Mouse (Mus musculus) cortical plate, adult 2 months (tissue): ENCODE data around the gene Aifm2. TPM values are rescaled to one million over a fixed set of nuclear protein-coding genes. Genes with fewer than 3 reads are reported as not detected.

Experiments used
- H3K27ac ChIP-seq: fragments of 200-500 bp; 2 replicates; pipeline ENCODE4 v1.5.1; 2012; ENCODE audit warnings: low read length, control low read depth, inconsistent platforms; ENCODE audit not compliant: insufficient read depth
- H3K4me1 ChIP-seq: fragments of 200-500 bp; 2 replicates; pipeline ENCODE4 v1.6.1; 2011; ENCODE audit warnings: low read length; ENCODE audit not compliant: control insufficient read depth, insufficient read depth
- H3K4me3 ChIP-seq: fragments of 200-500 bp; 2 replicates; pipeline ENCODE4 v1.5.1; 2011; ENCODE audit warnings: mild to moderate bottlenecking, low read length, control low read depth; ENCODE audit not compliant: insufficient read depth
- CTCF ChIP-seq: fragments of 200-500 bp; IDR thresholded peaks from 2 replicates; pipeline ENCODE4 v1.5.1; 2011; ENCODE audit warnings: mild to moderate bottlenecking, control low read depth, low read length; ENCODE audit not compliant: insufficient read depth; ENCODE audit errors: extremely low read depth
- POLR2A ChIP-seq: fragments of 200-500 bp; IDR thresholded peaks from 2 replicates; pipeline ENCODE4 v1.6.1; 2011; ENCODE audit warnings: mild to moderate bottlenecking, low read length, control low read depth; ENCODE audit not compliant: insufficient read depth; ENCODE audit errors: extremely low read depth
- polyA plus RNA-seq: library from polyadenylated mRNA; depleted of rRNA; stranded (reverse); fragments of >200 nt; gene quantifications from 2 replicates; pipeline ENCODE4 v1.2.3, GENCODE M21; 2012; rRNA removed

The Aifm2 gene
- polyA plus RNA-seq, 1 experiment: 8.7 TPM

- peak within 1 kb of the TSS; percentile 77 for H3K27ac ChIP-seq
- H3K4me1 ChIP-seq: no peaks in the 10 kb centered on the region
- peak within 1 kb of the TSS; percentile 91 for H3K4me3 ChIP-seq
- peak; percentile 16; the same call in 1 of the 2 replicates for TF ChIP-seq POLR2A
- TF ChIP-seq CTCF: 0 out of 2 replicates have a peak, but pooled peaks have one; percentile 4
Observed at GRCm38 (mm10) chr10:61783621-61784251, 68.7 kb downstream of the Aifm2 start, which contains the start of gene H2afy2. H2afy2 (minus strand) TSS chr10:61784147.

- H3K27ac ChIP-seq: no peak overlapping the region
- peak overlapping the region; percentile 91 for H3K4me3 ChIP-seq
- H3K4me1 ChIP-seq: no peaks in the 10 kb centered on the region
- no peak for TF ChIP-seq POLR2A
- no peak for TF ChIP-seq CTCF
Observed at GRCm38 (mm10) chr10:61784414-61784813, 69.4 kb downstream of the Aifm2 start.

- TF ChIP-seq POLR2A: no peak
- no peak for TF ChIP-seq CTCF
- H3K27ac ChIP-seq: no peak overlapping the region
- H3K4me1 ChIP-seq: no peaks in the 10 kb centered on the region
- no peak overlapping the region for H3K4me3 ChIP-seq
Observed at GRCm38 (mm10) chr10:61787541-61788313, 72.7 kb downstream of the Aifm2 start.

- H3K4me3 ChIP-seq: no peak overlapping the region
- TF ChIP-seq CTCF: no peak
- no peaks in the 10 kb centered on the region for H3K4me1 ChIP-seq
- H3K27ac ChIP-seq: no peak overlapping the region
Observed at GRCm38 (mm10) chr10:61788499-61788898, 73.4 kb downstream of the Aifm2 start.

Other genes with a start within 250 kb of the Aifm2 start
- gene Lrrc20, start 239.5 kb upstream of the Aifm2 start, polyA plus RNA-seq: 21.1 and 22.8 TPM in 2 replicates
- 0.35 and 0.57 TPM in 2 replicates for gene Npffr1, start 119.8 kb upstream of the Aifm2 start, polyA plus RNA-seq
- 98.7 and 108 TPM in 2 replicates for gene Ppa1, start 66.7 kb upstream of the Aifm2 start, polyA plus RNA-seq
- gene Sar1a, start 35.0 kb upstream of the Aifm2 start, polyA plus RNA-seq: 106 and 108 TPM in 2 replicates
- 23.6 and 25.5 TPM in 2 replicates for gene Tysnd1, start 19.7 kb upstream of the Aifm2 start, polyA plus RNA-seq
- gene H2afy2, start 68.9 kb downstream of the Aifm2 start, polyA plus RNA-seq: 16.8 and 17.9 TPM in 2 replicates